Mouse (Mus musculus) cortical plate, adult 2 months (tissue): ENCODE results near the gene Tanc2.

ENCODE experiments used
- CTCF ChIP-seq: fragments of 200-500 bp; IDR thresholded peaks from 2 replicates; pipeline ENCODE4 v1.5.1; 2011; ENCODE audit warnings: mild to moderate bottlenecking, control low read depth, low read length; ENCODE audit not compliant: insufficient read depth; ENCODE audit errors: extremely low read depth
- POLR2A ChIP-seq: fragments of 200-500 bp; IDR thresholded peaks from 2 replicates; pipeline ENCODE4 v1.6.1; 2011; ENCODE audit warnings: mild to moderate bottlenecking, low read length, control low read depth; ENCODE audit not compliant: insufficient read depth; ENCODE audit errors: extremely low read depth

DNA sequence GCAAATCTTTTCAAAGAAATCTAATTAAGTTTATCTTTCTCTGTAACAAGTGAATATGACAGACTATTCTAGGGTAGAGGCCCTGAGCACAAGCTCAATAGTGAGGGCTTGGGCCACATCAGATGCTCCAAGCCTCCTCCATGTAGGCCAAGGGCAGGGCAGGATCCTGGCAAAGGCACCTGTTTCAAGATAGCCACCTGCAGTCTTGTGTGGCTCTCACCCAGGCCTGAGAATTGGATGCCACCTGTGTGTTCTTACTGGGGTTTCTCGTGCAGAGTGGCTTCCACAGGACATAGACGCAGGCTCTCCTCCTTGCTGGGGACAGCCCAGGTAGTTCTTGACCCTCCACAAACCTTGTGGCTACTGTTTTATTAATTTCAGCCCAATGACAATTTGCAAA, 388.4 kb downstream of the Tanc2 start:
- TF ChIP-seq POLR2A (no peak), CTCF (no peak)
